Mouse (Mus musculus) E14TG2a.4 (cell line): ENCODE data around the gene Krit1.

Source experiments
- CTCF ChIP-seq: conservative IDR thresholded peaks from 2 replicates; pipeline ENCODE4 v1.5.1; 2014; ENCODE audit warnings: low read length
- NANOG ChIP-seq: IDR thresholded peaks from 2 replicates; pipeline ENCODE4 v1.6.1; 2014; ENCODE audit warnings: borderline replicate concordance, low read length, mixed read lengths
- POU5F1 ChIP-seq: IDR thresholded peaks from 2 replicates; pipeline ENCODE4 v1.6.1; 2014; ENCODE audit warnings: low read length, borderline replicate concordance

- no peak for TF ChIP-seq CTCF
- no peak for TF ChIP-seq NANOG
- TF ChIP-seq POU5F1, result no peak
These were observed 18.1 kb upstream of the Krit1 start for GRCm38 (mm10) chr5:3784751-3785496.
